Mouse (Mus musculus) bone marrow macrophage, adult 2 months (primary cell): ENCODE results near the gene Zfp541.

ENCODE experiments used
- CTCF ChIP-seq: IDR thresholded peaks from 2 replicates; pipeline ENCODE4 v1.5.1; 2012; ENCODE audit warnings: low read depth, mild to moderate bottlenecking, low read length, moderate library complexity
- POLR2A ChIP-seq: IDR thresholded peaks from 2 replicates; pipeline ENCODE4 v1.6.1; 2012; ENCODE audit warnings: mild to moderate bottlenecking, low read depth, low read length, borderline replicate concordance

- TF ChIP-seq CTCF (no peak), POLR2A (no peak)
Measured at GRCm38 (mm10) chr7:16103760-16104159, 42.1 kb downstream of the Zfp541 start.
